Mouse (Mus musculus): ENCODE measurements around the gene Emsy.

DNA sequence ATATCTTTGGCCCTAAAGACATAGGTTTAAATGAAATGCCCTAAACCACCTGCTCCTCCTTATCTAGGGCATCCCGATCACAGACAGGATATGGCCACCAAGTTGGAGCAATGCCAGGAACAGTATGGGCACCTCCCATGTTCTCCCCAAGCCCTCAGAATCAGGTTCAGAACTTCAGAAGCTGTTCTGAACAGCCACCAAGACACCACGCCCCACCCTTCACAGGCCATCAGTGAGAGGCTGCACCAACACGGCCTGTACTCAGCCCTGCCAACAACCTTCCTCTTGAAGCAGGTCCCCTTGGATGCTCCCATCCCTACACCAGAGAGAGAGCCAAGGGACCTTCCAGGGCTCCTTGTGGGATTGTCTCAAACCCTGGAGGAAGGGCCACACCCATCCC is 112.0 kb downstream of the Emsy start:
- no peak for TF ChIP-seq CTCF (IDR thresholded peaks at IDR 0.05)
- TF ChIP-seq EP300 (IDR thresholded peaks at IDR 0.05) = peak; percentile 51; the same call in 1 of the 2 replicates
